Mouse (Mus musculus): ENCODE results near the gene Smtn. TPM values are rescaled to one million over a fixed set of nuclear protein-coding genes. Genes with fewer than 3 reads are reported as not detected.

Smtn gene
- polyA plus RNA-seq, 1 experiment from 2014 or later: 37.4 TPM

GRCm38 (mm10) chr11:3514529-3515054 is 25.8 kb downstream of the Smtn start, which contains the start of gene Selenom:
Gene Selenom (plus strand): TSS chr11:3514684.
- H3K4me2 ChIP-seq (ENCODE audit: low read depth): peak within 1 kb of the TSS; percentile 57
- DNase-seq (ENCODE audit: low spot score) (peak; percentile 90), ATAC-seq (ENCODE audit: insufficient read depth, low FRiP score, low TSS enrichment) (peak; percentile 67)
- no peaks in the 10 kb centered on the region for H3K9me3 ChIP-seq (ENCODE audit: control insufficient read depth, low read length)
- peaks cover 6% of the 10 kb centered on the region for H3K4me1 ChIP-seq (ENCODE audit: control insufficient read depth, insufficient read depth, low read length)
- no peaks in the 10 kb centered on the region for H3K36me3 ChIP-seq (ENCODE audit: control insufficient read depth, insufficient read depth, low read length)
- H3K27me3 ChIP-seq (ENCODE audit: control insufficient read depth, insufficient read depth, low read length): peaks cover 15% of the 10 kb centered on the region
- H3K9ac ChIP-seq (ENCODE audit: low read length): peak within 1 kb of the TSS; percentile 54
- under 1% methylated on average over 26 of the region's 26 CpGs for WGBS
- H3K27ac ChIP-seq (ENCODE audit: low read depth, low read length): no peak within 1 kb of the TSS
- H3K4me3 ChIP-seq (ENCODE audit: low read depth, low read length): peak within 1 kb of the TSS; percentile 46

GRCm38 (mm10) chr11:3513291-3513690 is 27.1 kb downstream of the Smtn start:
- H3K4me2 ChIP-seq (ENCODE audit: low read depth): no peak overlapping the region
- no peak overlapping the region for H3K27ac ChIP-seq (ENCODE audit: low read depth, low read length)
- H3K4me3 ChIP-seq (ENCODE audit: low read depth, low read length): no peak overlapping the region
- H3K4me1 ChIP-seq (ENCODE audit: control insufficient read depth, insufficient read depth, low read length): peaks cover 6% of the 10 kb centered on the region
- peaks cover 15% of the 10 kb centered on the region for H3K27me3 ChIP-seq (ENCODE audit: control insufficient read depth, insufficient read depth, low read length)
- H3K9me3 ChIP-seq (ENCODE audit: control insufficient read depth, low read length): no peaks in the 10 kb centered on the region
- H3K36me3 ChIP-seq (ENCODE audit: control insufficient read depth, insufficient read depth, low read length): no peaks in the 10 kb centered on the region
- WGBS: 86% methylated on average over 6 of the region's 6 CpGs
- ATAC-seq (ENCODE audit: insufficient read depth, low FRiP score, low TSS enrichment) (no peak), DNase-seq (ENCODE audit: low spot score) (no peak)
- H3K9ac ChIP-seq (ENCODE audit: low read length): no peak overlapping the region

GRCm38 (mm10) chr11:3510321-3510720 is 30.1 kb downstream of the Smtn start:
- WGBS: 83% methylated on average over 2 of the region's 2 CpGs
- no peak overlapping the region for H3K27ac ChIP-seq (ENCODE audit: low read depth, low read length)
- no peaks in the 10 kb centered on the region for H3K36me3 ChIP-seq (ENCODE audit: control insufficient read depth, insufficient read depth, low read length)
- no peak for ATAC-seq (ENCODE audit: insufficient read depth, low FRiP score, low TSS enrichment)
- no peaks in the 10 kb centered on the region for H3K9me3 ChIP-seq (ENCODE audit: control insufficient read depth, low read length)
- no peak for DNase-seq (ENCODE audit: low spot score)
- H3K4me1 ChIP-seq (ENCODE audit: control insufficient read depth, insufficient read depth, low read length): peaks cover 3% of the 10 kb centered on the region; the same call in 1 of the 2 replicates
- no peak overlapping the region for H3K4me2 ChIP-seq (ENCODE audit: low read depth)
- peaks cover under 1% of the 10 kb centered on the region; the same call in 1 of the 2 replicates for H3K27me3 ChIP-seq (ENCODE audit: control insufficient read depth, insufficient read depth, low read length)
- H3K4me3 ChIP-seq (ENCODE audit: low read depth, low read length): no peak overlapping the region
- no peak overlapping the region for H3K9ac ChIP-seq (ENCODE audit: low read length)

GRCm38 (mm10) chr11:3509181-3510085 is 31.0 kb downstream of the Smtn start:
- H3K36me3 ChIP-seq (ENCODE audit: control insufficient read depth, insufficient read depth, low read length): no peaks in the 10 kb centered on the region
- ATAC-seq (ENCODE audit: insufficient read depth, low FRiP score, low TSS enrichment): no peak
- no peaks in the 10 kb centered on the region for H3K9me3 ChIP-seq (ENCODE audit: control insufficient read depth, low read length)
- no peak overlapping the region for H3K9ac ChIP-seq (ENCODE audit: low read length)
- H3K4me2 ChIP-seq (ENCODE audit: low read depth): no peak overlapping the region
- peaks cover 3% of the 10 kb centered on the region; the same call in 1 of the 2 replicates for H3K4me1 ChIP-seq (ENCODE audit: control insufficient read depth, insufficient read depth, low read length)
- WGBS: 76% methylated on average over 8 of the region's 8 CpGs
- no peak overlapping the region for H3K27ac ChIP-seq (ENCODE audit: low read depth, low read length)
- H3K4me3 ChIP-seq (ENCODE audit: low read depth, low read length): no peak overlapping the region
- no peak for DNase-seq (ENCODE audit: low spot score)
- no peaks in the 10 kb centered on the region for H3K27me3 ChIP-seq (ENCODE audit: control insufficient read depth, insufficient read depth, low read length)

GRCm38 (mm10) chr11:3508226-3508625 is 32.2 kb downstream of the Smtn start:
- H3K4me2 ChIP-seq (ENCODE audit: low read depth): no peak overlapping the region
- H3K9ac ChIP-seq (ENCODE audit: low read length): no peak overlapping the region
- H3K27ac ChIP-seq (ENCODE audit: low read depth, low read length): no peak overlapping the region
- no peak overlapping the region for H3K4me3 ChIP-seq (ENCODE audit: low read depth, low read length)
- H3K4me1 ChIP-seq (ENCODE audit: control insufficient read depth, insufficient read depth, low read length): no peaks in the 10 kb centered on the region
- ATAC-seq (ENCODE audit: insufficient read depth, low FRiP score, low TSS enrichment) (no peak), DNase-seq (ENCODE audit: low spot score) (no peak)
- no peaks in the 10 kb centered on the region for H3K9me3 ChIP-seq (ENCODE audit: control insufficient read depth, low read length)
- no peaks in the 10 kb centered on the region for H3K36me3 ChIP-seq (ENCODE audit: control insufficient read depth, insufficient read depth, low read length)
- 55% methylated on average over 7 of the region's 7 CpGs for WGBS
- H3K27me3 ChIP-seq (ENCODE audit: control insufficient read depth, insufficient read depth, low read length): no peaks in the 10 kb centered on the region

- no peak overlapping the region for H3K4me3 ChIP-seq (ENCODE audit: low read depth, low read length)
- H3K4me2 ChIP-seq (ENCODE audit: low read depth): no peak overlapping the region
- H3K27me3 ChIP-seq (ENCODE audit: control insufficient read depth, insufficient read depth, low read length): no peaks in the 10 kb centered on the region
- ATAC-seq (ENCODE audit: insufficient read depth, low FRiP score, low TSS enrichment) (no peak), DNase-seq (ENCODE audit: low spot score) (no peak)
- no peaks in the 10 kb centered on the region for H3K36me3 ChIP-seq (ENCODE audit: control insufficient read depth, insufficient read depth, low read length)
- no peaks in the 10 kb centered on the region for H3K9me3 ChIP-seq (ENCODE audit: control insufficient read depth, low read length)
- no peaks in the 10 kb centered on the region for H3K4me1 ChIP-seq (ENCODE audit: control insufficient read depth, insufficient read depth, low read length)
- H3K9ac ChIP-seq (ENCODE audit: low read length): no peak overlapping the region
- no peak overlapping the region for H3K27ac ChIP-seq (ENCODE audit: low read depth, low read length)
- WGBS: 64% methylated on average over 11 of the region's 11 CpGs
Observed at GRCm38 (mm10) chr11:3503755-3504693, 36.4 kb downstream of the Smtn start.

- no peak for DNase-seq (ENCODE audit: low spot score)
- Histone ChIP-seq H3K4me3 (ENCODE audit: low read depth, low read length) (no peak overlapping the region), H3K27me3 (ENCODE audit: control insufficient read depth, insufficient read depth, low read length) (no peaks in the 10 kb centered on the region), H3K9ac (ENCODE audit: low read length) (no peak overlapping the region), H3K4me2 (ENCODE audit: low read depth) (no peak overlapping the region), H3K9me3 (ENCODE audit: control insufficient read depth, low read length) (no peaks in the 10 kb centered on the region), H3K36me3 (ENCODE audit: control insufficient read depth, insufficient read depth, low read length) (no peaks in the 10 kb centered on the region), H3K4me1 (ENCODE audit: control insufficient read depth, insufficient read depth, low read length) (no peaks in the 10 kb centered on the region), H3K27ac (ENCODE audit: low read depth, low read length) (no peak overlapping the region)
- 81% methylated on average over 18 of the region's 18 CpGs for WGBS
- ATAC-seq (ENCODE audit: insufficient read depth, low FRiP score, low TSS enrichment): no peak
Observed at GRCm38 (mm10) chr11:3502459-3503072, 37.8 kb downstream of the Smtn start.

GRCm38 (mm10) chr11:3502057-3502456 is 38.4 kb downstream of the Smtn start:
- Histone ChIP-seq H3K27ac (ENCODE audit: low read depth, low read length) (no peak overlapping the region), H3K27me3 (ENCODE audit: control insufficient read depth, insufficient read depth, low read length) (no peaks in the 10 kb centered on the region), H3K36me3 (ENCODE audit: control insufficient read depth, insufficient read depth, low read length) (no peaks in the 10 kb centered on the region), H3K4me1 (ENCODE audit: control insufficient read depth, insufficient read depth, low read length) (no peaks in the 10 kb centered on the region), H3K4me2 (ENCODE audit: low read depth) (no peak overlapping the region), H3K4me3 (ENCODE audit: low read depth, low read length) (no peak overlapping the region), H3K9ac (ENCODE audit: low read length) (no peak overlapping the region), H3K9me3 (ENCODE audit: control insufficient read depth, low read length) (no peaks in the 10 kb centered on the region)
- ATAC-seq (ENCODE audit: insufficient read depth, low FRiP score, low TSS enrichment) (no peak), DNase-seq (ENCODE audit: low spot score) (no peak)
- 82% methylated on average over 17 of the region's 17 CpGs for WGBS
